ENCODE assay signal across 15 mouse cellular contexts in genomic region chr8:92065554-92066239, GRCm38 (mm10).
DNase-seq lines count a peak whose midpoint lies in the region; ATAC-seq and TF ChIP-seq lines count a peak whose summit lies in the region.
"Had no signal": no experiment of that assay in that cellular context is flagged by ENCODE, and none has a peak within 500 bp of the region (broad histone marks: within the 10 kb centered on the region; RNA-seq: fewer than 3 reads in every experiment).

No protein-coding gene starts in this region.

- TF ChIP-seq CTCF in lung, adult 2 months (IDR thresholded peaks at IDR 0.05; ENCODE audit: insufficient read depth, low read length) = no peak

- H3K4me2 ChIP-seq in lung, embryonic 15.5 days = peak overlapping the region; percentile 16
- no peak overlapping the region for H3K4me2 ChIP-seq in hindbrain, embryonic 14.5 days (replicated peaks)
- no peak overlapping the region for H3K4me2 ChIP-seq in heart, embryonic 11.5 days
- H3K4me2 ChIP-seq: forebrain, embryonic 12.5 days had no signal

- intact Hi-C loops in heart, postnatal 10 days (cut with DNase I) = no loop called here

- WGBS in lung, embryonic 15.5 days = 5% methylated on average over 9 of the region's 9 CpGs
- 23% methylated on average over 9 of the region's 9 CpGs for WGBS in lung, adult 2 months
- 2% methylated on average over 9 of the region's 9 CpGs for WGBS in hindbrain, embryonic 14.5 days
- 15% methylated on average over 8 of the region's 9 CpGs for WGBS in heart, embryonic 11.5 days (ENCODE audit: insufficient replicate concordance)

- ATAC-seq in lung, embryonic 15.5 days (ENCODE audit: borderline replicate concordance, extremely low read depth, low FRiP score, low TSS enrichment) = peak; percentile 66; the same call in 1 of the 2 replicates
- no peak for ATAC-seq in hindbrain, embryonic 14.5 days (ENCODE audit: low FRiP score)
- no peak for ATAC-seq in heart, embryonic 11.5 days (replicated peaks; ENCODE audit: insufficient number of reproducible peaks, low FRiP score, low TSS enrichment)

- no peak for DNase-seq in lung, adult 2 months
- peak; percentile 38 for DNase-seq in Muller cell, postnatal 12 days (ENCODE audit: inconsistent ontology term)
- DNase-seq in embryo, embryonic 10.5 days (ENCODE audit: low spot score) = peak; percentile 55
- DNase-seq in hindbrain, embryonic 14.5 days (ENCODE audit: low spot score) = peak; percentile 50
- DNase-seq in heart, postnatal 10 days = no peak
- no peak for DNase-seq in adipocyte (ENCODE audit: low spot score)
- DNase-seq: adrenal gland, postnatal 14 days; gastrocnemius, adult 2 months; heart, adult 2 months; heart, postnatal 36 days; thymus, adult 2 months had no signal

- peak overlapping the region; percentile 53 for H3K27ac ChIP-seq in lung, embryonic 15.5 days
- H3K27ac ChIP-seq in hindbrain, embryonic 14.5 days = 0 out of 2 replicates have a peak overlapping the region, but pooled peaks have one; percentile 1
- H3K27ac ChIP-seq in heart, embryonic 11.5 days (ENCODE audit: low read depth, low read length) = no peak overlapping the region
- H3K27ac ChIP-seq: forebrain, embryonic 12.5 days; gastrocnemius, adult 2 months; heart, adult 2 months had no signal

- peaks cover 30% of the 10 kb centered on the region for H3K4me1 ChIP-seq in lung, embryonic 15.5 days
- no peaks in the 10 kb centered on the region for H3K4me1 ChIP-seq in lung, adult 2 months (ENCODE audit: control insufficient read depth, insufficient read depth, low read length)
- peaks cover 23% of the 10 kb centered on the region for H3K4me1 ChIP-seq in hindbrain, embryonic 14.5 days (replicated peaks; ENCODE audit: control insufficient read depth, insufficient read depth, low read length)
- peaks cover 3% of the 10 kb centered on the region; the same call in 1 of the 2 replicates for H3K4me1 ChIP-seq in heart, embryonic 11.5 days (ENCODE audit: control insufficient read depth, insufficient read depth, low read length)
- H3K4me1 ChIP-seq: megakaryocyte, embryonic 14.5 days had no signal

- no peaks in the 10 kb centered on the region for H3K36me3 ChIP-seq in lung, embryonic 15.5 days
- H3K36me3 ChIP-seq in hindbrain, embryonic 14.5 days (replicated peaks; ENCODE audit: control insufficient read depth, insufficient read depth) = no peaks in the 10 kb centered on the region
- H3K36me3 ChIP-seq in heart, embryonic 11.5 days (ENCODE audit: control insufficient read depth, insufficient read depth, low read length) = no peaks in the 10 kb centered on the region
- H3K36me3 ChIP-seq: forebrain, embryonic 12.5 days had no signal

- H3K4me3 ChIP-seq in lung, embryonic 15.5 days = no peak overlapping the region
- no peak overlapping the region for H3K4me3 ChIP-seq in lung, adult 2 months (replicated peaks; ENCODE audit: extremely low read depth, low read depth, low read length)
- no peak overlapping the region for H3K4me3 ChIP-seq in hindbrain, embryonic 14.5 days (replicated peaks; ENCODE audit: low read length)
- no peak overlapping the region for H3K4me3 ChIP-seq in heart, embryonic 11.5 days (ENCODE audit: low read depth, low read length)
- H3K4me3 ChIP-seq: forebrain, embryonic 12.5 days; gastrocnemius, adult 2 months; heart, adult 2 months; megakaryocyte, embryonic 14.5 days had no signal

- H3K9me3 ChIP-seq in lung, embryonic 15.5 days = no peaks in the 10 kb centered on the region
- H3K9me3 ChIP-seq in hindbrain, embryonic 14.5 days (ENCODE audit: control insufficient read depth, low read length) = no peaks in the 10 kb centered on the region
- no peaks in the 10 kb centered on the region for H3K9me3 ChIP-seq in heart, embryonic 11.5 days (replicated peaks; ENCODE audit: control insufficient read depth, low read length)
- H3K9me3 ChIP-seq: forebrain, embryonic 12.5 days had no signal

- no peak for TF ChIP-seq POLR2A in lung, adult 2 months (IDR thresholded peaks at IDR 0.05; ENCODE audit: borderline replicate concordance, extremely low read depth, low read depth, low read length)

- H3K27me3 ChIP-seq in lung, embryonic 15.5 days = no peaks in the 10 kb centered on the region
- H3K27me3 ChIP-seq in hindbrain, embryonic 14.5 days (ENCODE audit: control insufficient read depth, insufficient read depth, low read length) = peaks cover 11% of the 10 kb centered on the region
- H3K27me3 ChIP-seq in heart, embryonic 11.5 days (ENCODE audit: control insufficient read depth, insufficient read depth, low read length) = peaks cover 29% of the 10 kb centered on the region

- H3K9ac ChIP-seq in lung, embryonic 15.5 days = no peak overlapping the region
- H3K9ac ChIP-seq in hindbrain, embryonic 14.5 days = 0 out of 2 replicates have a peak overlapping the region, but pooled peaks have one; percentile 16
- H3K9ac ChIP-seq in heart, embryonic 11.5 days (ENCODE audit: low read depth, low read length) = no peak overlapping the region
- H3K9ac ChIP-seq: forebrain, embryonic 12.5 days had no signal

Comparison
In these comparisons a context has a peak if more than half of its experiments do, and no peak if none do; other contexts are left out.
1. DNase-seq: peak in Muller cell, postnatal 12 days (single experiment), embryo, embryonic 10.5 days (single experiment) and hindbrain, embryonic 14.5 days (single experiment); none in lung, adult 2 months (single experiment), heart, postnatal 10 days (0 of 2) and adipocyte (single experiment).